Mouse (Mus musculus) cerebellum, postnatal 14 days (tissue): Measurements from ENCODE around the gene Sowahb.

Source experiments
- DNase-seq, 2 experiments: peaks; one replicate each; pipeline ENCODE4 v3.0.0; 2021; ENCODE audit warnings: mixed read lengths in 2 of 2

Sowahb gene

DNA sequence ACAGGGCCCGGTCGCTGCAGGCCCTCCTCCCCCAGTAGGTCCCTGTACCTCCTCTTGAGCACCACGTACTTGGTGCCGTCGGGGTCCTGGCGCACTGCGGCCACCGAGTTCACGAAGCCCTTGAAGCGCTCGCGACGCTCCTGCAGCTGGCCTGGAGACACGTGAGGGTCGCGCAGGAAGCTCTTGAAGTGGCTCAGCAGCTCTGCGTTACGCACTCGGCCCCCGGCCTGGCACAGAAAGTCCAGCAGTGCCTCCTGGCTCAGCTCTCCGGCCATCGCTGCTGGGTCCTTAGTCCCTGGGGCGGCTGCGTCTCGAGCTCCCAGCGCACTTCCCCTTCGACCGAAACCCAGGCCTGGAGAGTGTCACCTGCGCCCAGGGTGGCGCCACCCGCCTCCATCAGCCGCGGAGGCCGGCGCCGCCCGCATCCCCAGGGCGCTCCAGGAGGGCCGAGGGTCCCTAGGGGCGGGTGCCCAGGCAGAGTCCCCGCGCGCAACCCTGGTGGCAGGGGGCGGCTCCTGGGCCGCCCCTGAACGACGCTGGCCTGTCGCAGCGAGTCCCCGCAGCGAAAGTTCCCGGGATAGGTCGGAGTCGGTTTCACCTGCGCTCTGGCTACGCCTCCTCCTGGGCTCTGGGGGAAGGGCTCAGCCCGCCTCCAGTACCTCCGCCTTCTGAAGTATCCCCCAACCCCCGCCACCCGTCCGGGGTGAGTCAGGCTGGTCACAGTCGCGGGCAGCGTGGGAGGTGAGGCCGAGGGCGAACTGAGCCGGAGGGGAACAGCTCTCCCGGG is at the start of gene Sowahb:
Gene Sowahb, minus strand, starts transcription at position 439 of the 787 bp plus-strand sequence.
- peak; percentile 86 to 89 for DNase-seq

DNA sequence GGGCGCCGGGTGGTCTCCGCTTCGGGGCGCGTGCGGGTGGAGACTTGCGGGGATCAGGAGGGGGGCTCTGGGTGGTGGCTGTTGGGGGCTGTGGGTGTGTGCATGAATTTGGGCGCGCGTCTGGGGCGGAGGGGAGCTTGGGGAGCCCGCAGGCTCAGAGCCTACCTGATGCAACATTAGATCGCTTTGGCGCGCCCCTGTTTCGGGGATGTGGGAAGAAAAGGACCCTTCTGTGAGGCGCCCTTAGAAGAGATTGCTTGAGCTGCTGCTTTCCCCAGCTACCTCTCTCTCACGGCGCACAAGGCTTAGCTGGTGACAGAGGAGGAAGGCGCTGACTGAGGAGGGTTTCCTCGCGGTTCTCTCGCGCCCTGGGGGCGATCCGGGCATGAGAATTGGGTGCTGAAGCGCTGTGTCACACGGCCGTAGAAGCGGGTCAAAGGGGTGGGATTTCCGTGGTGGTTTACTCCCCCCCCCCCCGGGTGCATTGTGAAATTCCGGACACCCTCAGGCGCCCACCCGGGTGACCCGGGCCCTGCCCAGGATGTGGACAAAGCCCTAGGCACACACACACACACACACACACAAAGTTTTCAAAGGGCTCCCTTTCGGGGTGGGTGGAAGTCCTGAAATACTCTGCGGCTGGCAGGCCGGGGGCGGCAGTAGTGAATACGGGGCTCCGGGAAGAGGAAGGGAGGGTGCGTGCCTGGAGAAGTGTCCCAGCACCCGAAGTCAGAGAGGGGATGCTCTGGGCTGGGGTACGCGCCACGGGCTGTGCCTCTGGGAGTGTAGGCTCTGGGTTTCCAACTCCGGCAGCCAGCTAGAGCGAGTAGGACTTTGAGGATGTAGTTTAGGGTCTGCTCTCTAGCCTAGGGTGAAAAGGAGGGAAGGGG is 49.1 kb upstream of the Sowahb start:
- DNase-seq = peak in 1 of 2 experiments; percentile 56

DNA sequence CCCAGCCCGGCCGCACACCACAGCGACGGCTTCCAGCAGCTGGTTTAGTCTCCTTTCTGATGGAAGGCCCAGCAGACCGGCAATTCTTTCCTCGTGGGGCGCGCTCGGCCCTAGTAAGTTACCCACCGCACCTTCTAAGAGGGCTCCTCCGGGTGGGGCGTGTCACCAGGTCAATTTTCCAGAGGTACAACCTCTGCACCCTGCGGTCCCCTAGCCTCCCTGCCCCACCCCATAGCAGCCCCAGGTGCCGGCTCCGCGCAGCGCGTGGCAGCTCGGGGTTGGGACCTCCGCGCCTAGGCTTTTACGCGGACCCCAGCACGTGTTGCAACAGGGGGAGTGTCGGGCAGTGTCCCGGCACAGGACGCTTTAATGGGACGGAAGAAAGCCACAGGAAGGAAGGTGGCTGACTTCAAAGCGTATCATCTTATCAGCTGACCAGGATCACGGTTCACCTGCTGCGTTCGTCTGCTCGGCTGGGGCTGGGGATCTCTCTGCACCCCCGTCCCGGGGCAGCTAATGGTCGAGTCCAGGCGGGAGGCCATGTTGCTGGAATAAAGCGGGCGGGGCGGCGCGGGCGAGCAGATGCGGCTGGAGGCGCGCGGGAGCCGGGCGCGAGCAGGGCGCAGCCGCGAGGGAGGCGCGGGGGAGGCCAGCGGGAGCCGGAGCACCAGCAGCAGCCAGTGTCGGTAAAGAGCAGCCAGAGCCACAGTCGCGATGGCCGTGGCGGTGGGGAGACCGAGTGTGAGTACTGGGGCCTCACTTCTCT is 48.2 kb upstream of the Sowahb start, which contains the start of gene Sept11:
Gene Sept11, plus strand, starts transcription at position 581 of the 766 bp plus-strand sequence.
- peak; percentile 94 to 96 for DNase-seq

DNA sequence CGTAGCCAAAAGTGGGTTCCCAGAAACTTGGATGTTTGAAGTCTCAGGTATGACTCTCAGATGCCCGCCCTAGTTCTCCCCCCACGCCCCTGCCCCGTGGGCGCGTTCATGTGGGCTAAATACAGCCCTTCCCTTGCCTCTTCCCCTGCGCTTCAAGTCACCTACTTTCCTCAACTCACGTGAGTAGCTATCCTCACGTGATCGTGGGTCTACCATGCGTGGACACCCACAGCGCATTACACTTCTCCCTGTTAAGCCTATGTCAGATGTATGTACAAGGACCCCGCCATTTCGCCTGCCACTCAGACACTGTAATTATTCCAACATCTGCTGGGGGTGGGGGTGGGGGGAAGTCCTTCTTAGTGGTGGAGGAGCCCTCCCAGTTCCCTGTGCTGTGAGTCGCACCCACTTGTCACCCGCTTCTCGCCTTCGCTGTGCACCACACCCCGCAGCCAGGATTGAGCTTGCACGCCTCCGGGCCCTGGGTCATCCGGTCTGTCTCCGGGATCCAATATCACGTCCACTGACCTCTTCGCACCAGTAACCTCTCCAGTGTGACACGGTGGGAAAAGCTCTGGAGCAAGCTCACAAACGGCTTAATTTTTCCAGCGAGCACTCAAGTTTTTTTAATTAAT is 47.4 kb upstream of the Sowahb start:
- DNase-seq = peak; percentile 33 to 44

DNA sequence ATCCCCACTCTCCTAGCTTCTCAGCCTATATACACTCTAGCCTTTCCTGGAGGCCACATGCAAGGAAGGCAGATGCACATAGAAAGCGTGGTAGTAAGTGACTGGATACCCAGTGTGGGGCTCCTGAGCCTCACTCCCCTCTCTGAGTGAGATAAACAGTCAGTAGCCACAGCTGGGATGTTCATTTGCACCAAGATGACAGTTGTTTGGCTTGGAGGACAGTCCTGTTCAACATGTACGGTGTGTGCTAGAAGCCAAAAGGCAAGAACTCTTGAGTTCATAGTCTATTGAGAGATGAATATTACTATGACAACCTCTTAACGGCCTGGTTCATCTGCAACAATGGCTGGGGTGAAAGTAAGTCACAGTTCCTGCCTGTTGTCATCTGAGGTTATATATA is 46.4 kb upstream of the Sowahb start:
- DNase-seq = no peak

DNA sequence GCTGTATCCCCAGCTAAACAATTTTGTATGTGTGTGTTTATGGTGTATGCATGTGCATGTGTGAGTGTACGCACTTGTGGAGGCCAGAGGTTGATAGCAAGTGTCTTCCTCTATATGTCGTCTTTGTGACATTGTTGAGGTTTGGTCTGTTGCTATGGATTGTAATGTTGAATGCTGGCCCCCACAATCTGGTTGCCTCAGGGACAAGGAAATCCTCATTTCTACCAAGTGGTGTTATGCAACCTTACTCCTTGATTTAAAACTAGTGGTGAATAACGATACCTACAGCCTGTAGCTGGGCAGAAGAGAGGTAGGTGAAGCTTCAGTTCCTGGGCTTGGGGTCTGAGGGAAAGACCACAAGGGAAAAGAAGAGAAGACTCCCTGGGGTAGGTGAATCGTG is 41.1 kb upstream of the Sowahb start:
- no peak for DNase-seq

DNA sequence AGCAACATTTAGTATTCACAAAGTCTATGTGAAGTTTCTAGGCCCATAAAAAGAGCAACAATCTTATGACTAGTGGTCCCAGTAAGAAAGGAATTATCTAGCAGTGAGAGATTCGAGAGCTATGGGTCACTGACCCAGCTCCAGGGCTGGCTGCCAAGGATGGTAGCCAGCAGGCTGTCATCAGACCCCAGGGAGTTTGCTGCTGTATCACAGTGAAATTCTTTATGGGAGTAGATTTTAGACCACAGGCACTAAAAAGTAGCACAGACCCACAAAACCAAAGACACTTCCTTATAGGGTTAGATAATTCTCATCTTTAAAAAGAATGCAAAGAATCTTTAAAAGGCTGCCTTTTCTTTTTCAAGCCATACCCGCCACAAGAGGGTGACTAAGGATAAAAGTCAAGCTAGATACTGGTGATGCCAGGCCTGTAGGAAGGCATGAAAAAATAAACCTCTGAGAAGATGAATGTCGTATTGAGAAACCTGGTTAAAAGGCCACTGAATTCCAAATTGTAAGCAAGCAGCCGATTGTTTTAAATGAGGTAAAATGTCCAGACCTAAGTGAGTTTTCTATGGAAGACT is 40.3 kb upstream of the Sowahb start:
- peak; percentile 56 to 62 for DNase-seq

DNA sequence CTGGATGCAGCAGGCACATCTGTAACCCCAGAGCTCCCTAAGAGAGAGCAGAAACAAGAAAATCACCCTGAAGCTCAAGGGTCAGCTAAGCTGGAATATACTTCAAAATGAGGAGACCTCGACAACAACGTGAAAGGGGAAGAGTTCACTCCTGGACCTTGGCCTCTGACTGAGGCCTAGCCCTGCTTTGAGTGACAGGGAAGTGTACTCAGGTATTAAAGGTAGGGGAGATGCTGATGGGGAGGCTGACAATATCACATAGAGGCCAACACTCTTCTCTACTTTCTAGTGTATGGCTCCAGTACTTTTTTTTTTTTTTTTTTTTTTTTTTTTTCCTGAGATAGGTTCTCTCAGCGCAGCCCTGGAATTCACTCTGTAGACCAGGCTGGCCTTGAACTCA is 34.8 kb upstream of the Sowahb start:
- no peak for DNase-seq

DNA sequence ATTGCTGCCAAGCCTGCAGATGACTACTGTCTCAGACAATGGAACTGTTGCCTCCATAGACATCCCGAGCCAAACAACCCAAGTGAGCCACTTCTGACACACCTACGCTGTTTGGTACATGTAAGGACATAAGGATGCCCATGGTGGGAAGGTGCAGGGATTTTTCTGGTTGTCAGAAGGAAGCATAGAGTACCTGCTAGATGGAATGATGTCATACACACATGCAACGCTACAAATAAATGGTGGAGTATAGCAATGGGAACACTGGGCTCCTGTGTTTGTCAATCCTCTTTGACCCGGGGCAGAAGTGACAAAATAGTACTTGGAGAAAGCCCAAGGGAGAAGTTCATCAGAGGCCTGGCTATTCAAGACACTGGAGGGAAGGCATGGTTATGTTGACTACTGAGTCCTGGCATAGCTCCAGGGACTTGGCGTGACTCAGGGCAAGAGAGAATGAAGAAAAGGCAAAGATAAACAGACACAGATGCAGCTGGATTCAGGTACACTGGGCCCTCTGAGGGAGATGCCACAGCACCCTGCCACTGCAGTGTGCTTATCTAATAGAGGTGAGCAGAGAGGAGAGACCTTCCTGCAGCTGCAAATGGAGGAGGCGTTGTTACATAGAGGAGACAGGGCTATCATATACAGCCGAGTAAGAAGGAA is 33.0 kb upstream of the Sowahb start:
- DNase-seq = no peak

DNA sequence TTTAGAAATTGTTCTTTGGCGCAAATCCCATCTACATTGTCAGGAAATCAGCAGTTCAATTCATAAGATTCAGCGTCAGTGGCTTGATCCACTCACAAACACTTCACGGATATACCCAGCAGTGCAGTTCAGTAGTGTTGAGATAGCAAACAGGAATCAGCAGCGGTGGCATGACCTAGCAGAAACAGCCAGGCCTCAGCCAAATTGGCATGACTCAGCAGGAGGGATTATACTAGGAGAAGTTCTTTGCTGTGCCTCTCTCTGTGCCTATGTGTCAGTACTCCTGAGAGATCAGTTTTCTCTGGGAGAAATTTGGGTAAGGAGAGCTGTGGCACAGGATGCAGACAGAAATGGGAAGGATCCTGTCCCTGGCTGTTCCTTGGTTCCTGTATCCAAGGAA is 16.0 kb upstream of the Sowahb start:
- DNase-seq = no peak

DNA sequence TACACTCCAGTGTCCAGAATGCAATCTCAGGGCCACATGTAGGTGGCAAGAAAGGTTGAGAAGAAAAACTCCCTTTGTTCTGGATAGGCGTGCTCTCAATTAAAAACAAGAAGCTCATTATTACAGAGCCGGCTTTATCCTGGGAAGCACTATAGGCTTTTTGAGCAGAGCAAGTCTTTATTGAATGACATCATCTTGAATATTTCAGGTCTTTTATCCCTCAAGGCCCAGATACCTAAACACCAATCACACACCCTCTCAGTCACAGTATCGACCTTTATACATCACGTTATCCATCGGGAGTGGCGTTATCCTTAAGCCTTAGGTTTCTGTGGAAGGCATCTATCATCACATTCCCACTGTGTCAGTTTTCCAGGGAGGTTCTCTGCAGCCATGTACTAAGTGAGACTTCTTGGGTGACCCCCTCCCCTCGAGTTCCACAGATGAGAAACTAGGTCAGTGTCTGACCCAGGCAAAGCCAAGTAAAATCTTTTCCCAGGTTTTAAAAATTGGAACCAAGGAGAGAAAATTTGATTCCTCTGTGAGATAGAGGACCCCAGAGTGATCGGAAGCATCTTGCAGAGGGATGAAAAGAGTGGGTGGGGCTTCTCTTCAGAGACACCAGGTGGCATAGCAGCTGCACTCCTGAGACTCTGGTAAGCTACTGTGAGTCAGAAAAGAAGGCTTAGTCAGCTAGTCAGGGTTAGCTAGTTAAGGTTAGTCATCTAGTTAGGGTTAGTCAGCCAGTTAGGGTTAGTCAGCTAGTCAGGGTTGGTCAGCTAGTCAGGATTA is 9.0 kb upstream of the Sowahb start:
- no peak for DNase-seq

DNA sequence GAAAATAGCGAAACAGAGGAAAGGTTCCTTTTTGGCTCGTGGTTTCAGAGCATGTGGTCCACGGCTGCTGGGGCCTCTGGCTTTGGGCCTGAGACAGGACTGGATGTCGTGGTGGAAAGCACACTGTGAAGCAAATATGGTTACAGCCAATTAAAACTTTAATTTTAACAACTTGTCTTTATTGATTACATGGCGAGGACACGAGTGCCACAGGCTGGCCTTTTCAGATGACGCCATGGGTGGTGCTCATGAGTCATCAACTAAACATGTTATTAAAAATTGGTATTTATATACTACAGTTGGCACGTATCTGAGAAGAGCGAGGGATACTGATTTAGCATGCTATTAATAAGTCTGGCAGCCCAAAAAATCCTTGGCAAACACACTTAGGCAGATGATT is 7.1 kb upstream of the Sowahb start:
- peak; percentile 77 to 87 for DNase-seq

DNA sequence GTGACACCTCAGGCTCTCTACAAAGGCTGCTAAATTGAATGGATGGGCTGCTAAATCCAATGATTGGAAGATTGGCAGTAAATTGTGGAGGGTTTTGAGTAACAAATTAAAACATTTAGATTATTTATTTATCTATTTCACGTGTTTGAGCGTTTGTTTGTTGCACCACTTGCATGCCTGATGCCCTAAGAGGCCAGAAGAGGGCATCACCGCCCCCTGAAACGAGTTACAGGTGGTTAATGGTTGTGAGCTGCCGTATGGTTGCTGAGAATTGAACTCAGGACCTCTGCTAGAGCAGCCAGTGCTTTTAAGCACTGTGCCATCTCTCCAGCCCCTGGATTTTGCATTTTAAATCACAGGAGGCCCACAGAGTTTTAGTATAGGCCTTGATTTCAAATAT is 6.2 kb upstream of the Sowahb start:
- DNase-seq = peak; percentile 15 to 31

DNA sequence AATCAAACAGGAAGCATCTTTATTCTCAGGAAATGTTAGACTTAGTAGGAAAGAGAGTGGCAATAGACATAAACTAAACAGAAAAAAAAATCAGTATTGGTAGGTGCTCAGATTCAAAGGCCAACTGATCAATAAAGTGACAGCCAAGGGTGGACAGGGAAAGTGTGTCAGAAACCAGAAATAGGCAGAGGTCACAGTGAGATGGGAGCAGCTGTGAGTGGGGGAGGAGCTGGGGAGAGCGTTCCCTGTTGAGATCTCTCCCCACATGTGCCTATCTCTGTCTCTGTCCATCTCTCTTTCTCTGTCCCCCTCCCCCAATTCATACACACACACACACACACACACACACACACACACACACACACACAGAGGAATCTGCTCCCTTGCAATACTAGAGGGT is 5.1 kb upstream of the Sowahb start:
- peak in 1 of 2 experiments; percentile 42 for DNase-seq

DNA sequence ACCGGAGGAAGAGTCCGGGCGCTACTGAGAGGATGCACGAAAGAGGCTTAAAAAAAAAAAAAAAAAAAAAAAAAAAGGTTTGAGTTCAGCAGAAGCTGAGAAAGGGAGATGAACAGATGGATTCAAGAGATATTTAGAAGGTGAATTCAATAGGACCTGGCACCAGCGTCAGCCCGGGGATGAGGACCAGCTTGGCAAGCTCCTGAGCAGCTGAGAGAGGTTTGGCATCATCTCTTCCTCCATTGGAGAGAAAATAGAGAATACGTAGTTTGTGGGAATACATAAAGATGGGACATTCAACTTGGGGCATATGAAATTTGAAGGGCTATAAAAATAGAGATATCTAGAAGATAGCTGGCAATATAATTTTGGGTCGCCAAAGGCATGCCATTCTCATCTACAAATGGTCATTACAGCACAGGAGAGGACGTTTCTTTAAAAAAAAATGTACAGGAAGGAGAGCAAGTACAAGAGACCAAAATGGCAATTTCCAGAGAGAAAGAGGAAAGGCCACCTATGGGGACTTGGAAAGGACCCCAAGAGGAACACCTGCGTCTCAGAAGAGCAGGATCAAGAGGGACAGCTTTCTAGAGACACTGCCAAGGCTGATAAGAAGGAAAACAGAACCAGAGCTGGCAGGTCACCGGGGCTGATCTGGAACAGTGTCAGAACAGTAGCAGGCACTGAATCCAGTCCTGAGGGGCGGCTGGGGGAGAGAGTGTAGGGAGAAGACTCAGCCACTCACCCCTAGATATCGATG is 3.8 kb upstream of the Sowahb start:
- DNase-seq = peak; percentile 92 to 95

DNA sequence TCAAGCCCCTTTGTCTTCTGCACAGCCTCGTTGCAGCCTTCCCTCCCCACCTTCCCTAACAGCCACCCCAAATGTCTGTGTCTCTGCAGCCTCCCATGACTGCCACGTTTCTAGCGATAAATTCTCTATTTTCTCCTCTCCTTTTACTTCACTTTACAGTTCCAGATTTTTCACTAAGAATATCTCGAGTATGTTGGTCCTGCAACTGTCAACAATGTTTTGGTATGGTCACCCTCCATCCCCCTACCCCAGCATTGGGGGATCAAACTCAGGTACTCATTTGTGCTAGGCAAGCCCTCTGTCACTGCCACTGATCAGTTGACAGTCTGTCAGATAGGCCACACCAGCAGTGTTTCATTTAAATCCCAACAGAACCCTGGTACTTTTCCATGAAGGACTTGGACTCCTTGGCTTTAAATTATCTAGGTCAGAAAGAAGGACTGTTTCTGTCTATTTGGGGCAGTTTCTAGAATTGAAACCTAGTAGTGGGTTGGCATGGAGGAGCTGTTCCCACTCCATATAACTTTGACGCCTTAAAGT is 1.6 kb upstream of the Sowahb start:
- peak in 1 of 2 experiments; percentile 46 for DNase-seq

DNA sequence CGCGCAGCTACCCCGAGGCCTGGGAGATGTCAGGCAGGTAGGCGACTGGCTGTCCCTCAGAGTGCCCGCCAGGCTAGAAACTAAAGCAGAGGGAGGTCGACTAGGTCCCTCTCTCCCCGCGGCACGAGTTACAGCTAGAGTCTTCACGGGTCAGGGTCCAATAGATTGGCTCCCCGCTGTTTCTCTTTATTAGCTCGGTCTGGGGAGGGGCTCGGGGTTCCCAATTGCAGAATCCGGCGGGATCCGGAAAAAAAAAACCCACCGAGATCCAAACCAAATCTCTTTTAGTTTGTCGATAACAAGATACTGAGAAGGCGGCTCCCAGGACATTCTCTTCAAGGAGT is 521 bp upstream of the Sowahb start:
- no peak for DNase-seq

DNA sequence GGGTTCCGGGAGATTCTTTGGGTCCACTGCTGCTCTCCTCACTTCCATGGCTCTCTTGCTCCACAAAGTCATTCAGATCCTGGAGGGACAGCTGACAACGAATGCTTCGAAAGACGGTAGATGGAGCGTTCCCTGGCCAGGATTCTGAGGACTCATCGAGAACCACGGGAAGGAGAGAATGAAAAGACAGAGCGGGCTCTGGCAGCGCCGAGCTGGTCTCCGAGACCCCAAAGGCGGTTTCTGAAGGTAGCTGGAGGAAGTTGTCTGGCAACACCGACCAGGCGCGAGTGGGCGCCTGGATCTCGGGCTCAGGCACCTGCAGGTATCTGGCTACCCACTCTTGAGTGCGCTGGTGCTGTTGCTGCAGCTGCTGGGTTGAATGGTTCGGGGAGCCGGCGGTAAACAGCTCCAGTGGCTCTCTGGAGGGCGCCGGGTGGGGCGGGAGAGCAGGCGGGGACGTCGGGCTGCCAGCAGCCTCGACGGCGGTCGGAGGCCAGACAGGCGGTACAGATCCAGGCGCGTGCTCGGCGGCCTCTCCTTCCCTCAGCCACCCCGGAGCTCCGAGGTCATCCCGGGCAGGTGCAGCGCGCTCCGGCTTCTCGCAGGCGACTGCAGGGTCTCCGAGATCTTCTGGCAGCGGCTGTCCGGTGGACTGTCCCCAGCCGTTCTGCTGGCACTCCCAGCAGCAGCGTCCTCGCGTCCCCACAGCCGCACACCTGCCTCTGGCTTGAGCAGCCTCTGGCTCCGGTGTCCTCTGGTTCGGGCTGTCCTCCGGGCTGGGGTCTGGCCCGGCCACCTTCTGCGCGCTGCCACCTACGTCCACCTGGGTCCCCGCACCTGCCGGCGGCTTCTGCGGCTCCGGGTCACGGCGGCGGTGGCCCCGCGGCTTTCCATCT is 886 bp downstream of the Sowahb start:
- peak; percentile 59 to 64 for DNase-seq
